Mouse (Mus musculus): ENCODE results near the gene Gm9972. TPM values are rescaled to one million over a fixed set of nuclear protein-coding genes. Genes with fewer than 3 reads are reported as not detected.

Gm9972 gene
- total and polyA plus RNA-seq, 3 experiments, result not detected

DNA sequence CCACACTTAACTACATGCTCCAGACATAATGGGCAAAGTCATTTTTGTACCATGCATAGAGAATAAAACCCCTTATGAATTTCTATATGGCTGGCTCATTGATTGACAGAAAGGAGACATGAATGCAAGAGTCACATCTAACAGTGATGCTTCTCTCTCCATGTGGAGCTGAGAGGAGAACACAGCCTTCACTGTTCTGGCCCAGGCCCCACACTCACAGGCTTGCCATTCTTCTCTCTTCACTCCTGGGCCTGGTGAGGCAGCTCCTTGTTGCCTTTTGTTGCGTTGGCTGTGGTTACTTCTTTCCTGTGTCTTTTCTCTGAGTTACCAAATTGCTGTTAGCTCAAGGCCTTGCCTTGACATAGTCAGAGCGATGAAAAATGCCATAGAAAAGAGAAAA, 23.6 kb upstream of the Gm9972 start:
- Histone ChIP-seq H3K27ac (ENCODE audit: control insufficient read depth, low read depth, low read length) (no peak overlapping the region), H3K27me3 (ENCODE audit: control insufficient read depth in 1 of 2, insufficient read depth in 2 of 2, low read length in 2 of 2) (no peaks in the 10 kb centered on the region), H3K4me1 (ENCODE audit: control insufficient read depth in 1 of 2, insufficient read depth in 2 of 2, low read length in 2 of 2) (no peaks in the 10 kb centered on the region), H3K36me3 (ENCODE audit: control insufficient read depth in 1 of 2, insufficient read depth in 2 of 2, low read length in 2 of 2) (no peaks in the 10 kb centered on the region), H3K79me2 (ENCODE audit: control insufficient read depth, insufficient read depth, low read length, poor library complexity) (no peaks in the 10 kb centered on the region), H3K9me3 (replicated peaks; ENCODE audit: insufficient read depth, low read length) (no peaks in the 10 kb centered on the region), H3K4me3 (ENCODE audit: control insufficient read depth in 1 of 2, insufficient read depth in 1 of 2, low read depth in 2 of 2, low read length in 2 of 2) (no peak overlapping the region), H3K9ac (ENCODE audit: control insufficient read depth, low read depth, low read length, poor library complexity, severe bottlenecking) (no peak overlapping the region)
- no peak for DNase-seq (ENCODE audit: low read depth, low spot score)
- TF ChIP-seq ZKSCAN1 (IDR thresholded peaks at IDR 0.05; ENCODE audit: low read depth, low read length) (no peak), JUND (IDR thresholded peaks at IDR 0.05; ENCODE audit: low read depth, low read length) (no peak), UBTF (IDR thresholded peaks at IDR 0.05; ENCODE audit: borderline replicate concordance, insufficient read depth, low read depth, low read length) (no peak), SMC3 (IDR thresholded peaks at IDR 0.05; ENCODE audit: low read depth, low read length) (no peak), BHLHE40 (IDR thresholded peaks at IDR 0.05; ENCODE audit: borderline replicate concordance, low read depth, low read length) (no peak), MAX (IDR thresholded peaks at IDR 0.05; ENCODE audit: low read length) (no peak), ELF1 (IDR thresholded peaks at IDR 0.05; ENCODE audit: low read depth, low read length) (no peak), MAZ (IDR thresholded peaks at IDR 0.05; ENCODE audit: low read depth, low read length) (no peak), GABPA (IDR thresholded peaks at IDR 0.05; ENCODE audit: low read depth, low read length) (no peak), TCF12 (IDR thresholded peaks at IDR 0.05; ENCODE audit: low read depth, low read length) (no peak), EP300 (IDR thresholded peaks at IDR 0.05; ENCODE audit: low read depth in 1 of 2, low read length in 2 of 2) (no peak), USF2 (IDR thresholded peaks at IDR 0.05; ENCODE audit: borderline replicate concordance in 1 of 2, insufficient read depth in 1 of 2, low read depth in 1 of 2, low read length in 2 of 2) (no peak), CHD1 (IDR thresholded peaks at IDR 0.05; ENCODE audit: low read depth, low read length) (no peak), MAFK (IDR thresholded peaks at IDR 0.05; ENCODE audit: borderline replicate concordance, low read depth, low read length) (no peak), SIN3A (IDR thresholded peaks at IDR 0.05; ENCODE audit: low read length) (no peak), NELFE (IDR thresholded peaks at IDR 0.05; ENCODE audit: low read depth, low read length) (no peak), MYB (IDR thresholded peaks at IDR 0.05; ENCODE audit: low read depth, low read length) (no peak)

- no peak overlapping the region for H3K4me3 ChIP-seq (ENCODE audit: control insufficient read depth in 1 of 2, insufficient read depth in 1 of 2, low read depth in 2 of 2, low read length in 2 of 2)
- no peak overlapping the region for H3K9ac ChIP-seq (ENCODE audit: control insufficient read depth, low read depth, low read length, poor library complexity, severe bottlenecking)
- no peak for TF ChIP-seq CHD1 (IDR thresholded peaks at IDR 0.05; ENCODE audit: low read depth, low read length)
- TF ChIP-seq RAD21 (IDR thresholded peaks at IDR 0.05; ENCODE audit: low read depth, low read length), result no peak
- TF ChIP-seq POLR2AphosphoS2 (IDR thresholded peaks at IDR 0.05; ENCODE audit: low read length), result no peak
- no peak for TF ChIP-seq MYB (IDR thresholded peaks at IDR 0.05; ENCODE audit: low read depth, low read length)
- no peak for TF ChIP-seq KAT2A (conservative IDR thresholded peaks at IDR 0.05; ENCODE audit: low read depth, low read length)
- TF ChIP-seq POLR2AphosphoS5 (IDR thresholded peaks at IDR 0.05; ENCODE audit: borderline replicate concordance, low read depth, low read length), result no peak
- no peak for DNase-seq (ENCODE audit: low read depth, low spot score)
- H3K27me3 ChIP-seq (ENCODE audit: control insufficient read depth in 1 of 2, insufficient read depth in 2 of 2, low read length in 2 of 2), result no peaks in the 10 kb centered on the region
- H3K79me2 ChIP-seq (ENCODE audit: control insufficient read depth, insufficient read depth, low read length, poor library complexity), result no peaks in the 10 kb centered on the region
- no peak overlapping the region for H3K27ac ChIP-seq (ENCODE audit: control insufficient read depth, low read depth, low read length)
- no peaks in the 10 kb centered on the region for H3K36me3 ChIP-seq (ENCODE audit: control insufficient read depth in 1 of 2, insufficient read depth in 2 of 2, low read length in 2 of 2)
- H3K4me1 ChIP-seq (ENCODE audit: control insufficient read depth in 1 of 2, insufficient read depth in 2 of 2, low read length in 2 of 2), result no peaks in the 10 kb centered on the region
- no peaks in the 10 kb centered on the region for H3K9me3 ChIP-seq (replicated peaks; ENCODE audit: insufficient read depth, low read length)
Observed at GRCm38 (mm10) chr11:43012980-43013379, 22.6 kb upstream of the Gm9972 start.
